Mouse (Mus musculus) neural tube, embryonic 12.5 days (tissue): ENCODE results near the gene Mesp1. TPM values are rescaled to one million over a fixed set of nuclear protein-coding genes. Genes with fewer than 3 reads are reported as not detected.

ENCODE experiments used
- ATAC-seq: fragments of 200-750 bp; cut with Nextera tagmentation; 2 replicates; pipeline ENCODE4 v1.8.0; 2017; ENCODE audit warnings: low read depth, mild to moderate bottlenecking, moderate TSS enrichment, moderate library complexity; ENCODE audit not compliant: low FRiP score
- H3K27ac ChIP-seq: fragments of 300-500 bp; sonication (generic); 2 replicates; pipeline ENCODE4 v1.5.1; 2016
- H3K27me3 ChIP-seq: fragments of 300-500 bp; sonication (generic); replicated peaks from 2 replicates; pipeline ENCODE4 v1.6.1; 2016; ENCODE audit warnings: mild to moderate bottlenecking
- H3K36me3 ChIP-seq: fragments of 300-500 bp; sonication (generic); 2 replicates; pipeline ENCODE4 v1.6.1; 2016; ENCODE audit warnings: mild to moderate bottlenecking
- H3K4me1 ChIP-seq: fragments of 300-500 bp; sonication (generic); 2 replicates; pipeline ENCODE4 v1.6.1; 2016
- H3K4me2 ChIP-seq: fragments of 300-500 bp; sonication (generic); replicated peaks from 2 replicates; pipeline ENCODE4 v1.6.1; 2016; ENCODE audit warnings: mild to moderate bottlenecking
- H3K4me3 ChIP-seq: fragments of 300-500 bp; sonication (generic); 2 replicates; pipeline ENCODE4 v1.5.1; 2016
- H3K9ac ChIP-seq: fragments of 300-500 bp; sonication (generic); 2 replicates; pipeline ENCODE4 v1.6.1; 2016; ENCODE audit warnings: mild to moderate bottlenecking
- H3K9me3 ChIP-seq: fragments of 300-500 bp; sonication (generic); 2 replicates; pipeline ENCODE4 v1.6.1; 2016; ENCODE audit warnings: mild to moderate bottlenecking
- WGBS: fragments of 180-500 bp; shearing (Covaris S2); methylation state at CpG from one replicate; pipeline ENCODE4 v1.1.7; 2016; 5-methylcytosine and 5-hydroxymethylcytosine counted together
- polyA plus RNA-seq: library from polyadenylated mRNA; unstranded; fragments of >200 nt; fragmentation: Nextera tagmentation; extraction: Ambion mirVana; gene quantifications from 2 replicates; pipeline ENCODE4 v1.2.1, GENCODE M21; 2016

Gene Mesp1
- not detected in 2 replicates for polyA plus RNA-seq

DNA sequence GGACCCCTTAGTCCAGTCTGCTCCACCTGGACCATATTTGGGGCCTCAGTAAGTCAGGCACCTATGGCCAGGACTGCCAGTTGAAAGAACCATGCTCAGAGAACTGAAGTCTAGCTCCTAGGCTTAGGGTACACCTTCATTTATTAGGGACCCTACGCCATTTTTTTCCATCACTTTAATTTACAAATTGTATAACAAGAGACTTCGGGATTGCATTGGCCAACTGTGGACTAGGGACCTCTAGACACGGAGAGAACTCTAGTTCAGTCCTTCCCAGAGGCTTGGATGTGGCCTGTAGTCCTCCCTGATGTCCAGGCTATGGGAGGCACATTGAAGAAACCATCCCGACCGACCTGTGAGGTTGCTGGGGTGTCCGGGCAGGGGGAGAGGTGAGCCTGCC is at the start of gene Mesp1:
Mesp1 (minus strand) TSS at position 101 of the 400 bp plus-strand sequence.
- Histone ChIP-seq H3K9me3 (no peaks in the 10 kb centered on the region), H3K27ac (no peak within 1 kb of the TSS), H3K36me3 (no peaks in the 10 kb centered on the region), H3K27me3 (peaks cover 42% of the 10 kb centered on the region), H3K9ac (peak within 1 kb of the TSS; percentile 52), H3K4me2 (peak within 1 kb of the TSS; percentile 78), H3K4me1 (peaks cover 13% of the 10 kb centered on the region), H3K4me3 (peak within 1 kb of the TSS; percentile 42)
- WGBS, result 69% methylated on average over 6 of the region's 6 CpGs
- ATAC-seq, result no peak

DNA sequence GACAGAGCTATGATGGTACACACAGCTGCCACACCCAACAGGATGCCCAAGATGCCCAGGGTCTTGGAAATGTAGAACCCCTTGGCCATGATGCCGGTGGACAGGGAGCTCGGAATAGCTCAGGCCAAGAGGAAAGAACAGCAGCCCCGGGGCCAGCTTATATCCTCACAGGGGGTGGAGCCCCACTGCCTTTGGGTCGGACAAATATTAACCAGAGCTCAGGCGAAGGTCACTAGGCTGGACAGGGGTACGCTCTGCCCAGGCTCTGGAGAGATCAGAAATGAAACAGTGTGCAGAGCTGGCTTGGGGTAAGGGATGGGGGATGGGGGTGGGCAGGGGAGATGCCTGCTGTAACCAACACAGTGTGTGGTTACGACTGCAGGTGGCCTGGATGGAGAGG is 48.6 kb upstream of the Mesp1 start:
- no peak overlapping the region for H3K9ac ChIP-seq
- no peak overlapping the region for H3K27ac ChIP-seq
- WGBS, result 48% methylated on average over 7 of the region's 7 CpGs
- H3K27me3 ChIP-seq, result peaks cover 9% of the 10 kb centered on the region
- no peak for ATAC-seq
- no peaks in the 10 kb centered on the region for H3K4me1 ChIP-seq
- H3K36me3 ChIP-seq, result no peaks in the 10 kb centered on the region
- H3K4me3 ChIP-seq, result no peak overlapping the region
- no peak overlapping the region for H3K4me2 ChIP-seq
- H3K9me3 ChIP-seq, result no peaks in the 10 kb centered on the region

DNA sequence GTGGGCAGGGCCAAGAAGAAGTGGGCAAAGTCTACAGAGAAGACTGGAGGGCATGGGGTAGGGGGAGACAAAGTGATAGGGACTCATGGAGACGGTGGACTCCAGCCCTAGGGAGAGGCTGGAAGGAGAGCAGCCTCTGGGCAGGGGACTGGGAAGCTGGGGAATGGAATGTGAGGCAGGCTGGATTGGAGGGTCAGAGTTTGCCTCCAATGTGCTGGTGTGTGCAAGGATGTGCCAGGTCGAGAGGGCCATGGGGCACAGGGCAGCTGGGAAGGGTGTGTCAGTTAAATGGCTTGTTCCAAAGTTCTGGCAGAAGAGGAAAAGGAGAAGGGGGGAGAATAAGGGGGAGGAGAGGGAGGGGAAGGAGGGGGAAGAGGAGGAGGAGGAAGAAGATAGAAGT is 43.7 kb upstream of the Mesp1 start:
- WGBS, result 83% methylated on average over 2 of the region's 2 CpGs
- Histone ChIP-seq H3K27ac (no peak overlapping the region), H3K4me2 (no peak overlapping the region), H3K4me3 (no peak overlapping the region), H3K4me1 (no peaks in the 10 kb centered on the region), H3K9me3 (no peaks in the 10 kb centered on the region), H3K9ac (no peak overlapping the region), H3K36me3 (no peaks in the 10 kb centered on the region), H3K27me3 (no peaks in the 10 kb centered on the region)
- no peak for ATAC-seq

DNA sequence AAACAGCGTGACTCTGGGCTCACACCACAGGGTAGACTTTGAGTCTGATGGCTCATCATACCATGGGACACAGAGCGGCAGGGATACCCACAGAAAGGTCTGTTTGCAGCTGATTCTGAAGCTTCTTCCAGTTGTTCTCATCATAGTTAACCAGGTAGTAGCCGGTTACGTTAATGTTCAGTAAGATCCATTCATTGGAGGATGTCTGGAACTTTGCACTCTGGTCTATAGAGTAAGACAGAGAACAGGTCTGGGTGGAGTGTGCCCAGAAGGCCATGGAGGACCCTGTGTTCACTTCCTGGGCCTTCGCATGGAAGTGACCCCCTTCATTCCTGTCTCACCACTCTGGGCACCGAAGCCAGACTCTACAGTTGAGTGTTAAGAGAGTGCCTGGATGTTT is 41.6 kb upstream of the Mesp1 start:
- Histone ChIP-seq H3K9ac (no peak overlapping the region), H3K27me3 (no peaks in the 10 kb centered on the region), H3K4me2 (no peak overlapping the region), H3K4me3 (no peak overlapping the region), H3K36me3 (no peaks in the 10 kb centered on the region), H3K27ac (no peak overlapping the region), H3K4me1 (no peaks in the 10 kb centered on the region), H3K9me3 (no peaks in the 10 kb centered on the region)
- ATAC-seq, result no peak
- WGBS, result 95% methylated on average over 6 of the region's 6 CpGs

DNA sequence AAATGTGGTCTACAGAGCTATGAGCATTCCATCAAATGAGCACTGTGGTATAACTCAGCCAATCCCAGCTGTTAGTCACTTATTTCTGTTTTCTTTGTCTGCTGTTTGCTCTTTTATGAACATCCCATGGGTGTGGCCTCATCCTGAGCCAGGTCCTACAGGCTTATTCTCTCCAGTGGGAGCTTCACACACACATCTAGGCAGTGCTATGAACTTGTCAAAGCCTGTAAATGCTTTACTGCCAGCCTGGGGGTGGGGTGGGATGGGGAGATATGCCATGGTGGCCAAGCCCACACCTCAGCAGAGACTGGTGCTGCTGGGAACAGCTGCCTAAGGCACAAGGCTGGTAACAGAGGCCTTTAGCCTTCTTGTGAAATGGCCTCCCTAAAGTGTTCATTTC is 39.4 kb upstream of the Mesp1 start:
- H3K9ac ChIP-seq, result no peak overlapping the region
- no peak for ATAC-seq
- H3K4me1 ChIP-seq, result no peaks in the 10 kb centered on the region
- no peak overlapping the region for H3K27ac ChIP-seq
- H3K9me3 ChIP-seq, result no peaks in the 10 kb centered on the region
- H3K27me3 ChIP-seq, result no peaks in the 10 kb centered on the region
- no peaks in the 10 kb centered on the region for H3K36me3 ChIP-seq
- H3K4me2 ChIP-seq, result no peak overlapping the region
- H3K4me3 ChIP-seq, result no peak overlapping the region

DNA sequence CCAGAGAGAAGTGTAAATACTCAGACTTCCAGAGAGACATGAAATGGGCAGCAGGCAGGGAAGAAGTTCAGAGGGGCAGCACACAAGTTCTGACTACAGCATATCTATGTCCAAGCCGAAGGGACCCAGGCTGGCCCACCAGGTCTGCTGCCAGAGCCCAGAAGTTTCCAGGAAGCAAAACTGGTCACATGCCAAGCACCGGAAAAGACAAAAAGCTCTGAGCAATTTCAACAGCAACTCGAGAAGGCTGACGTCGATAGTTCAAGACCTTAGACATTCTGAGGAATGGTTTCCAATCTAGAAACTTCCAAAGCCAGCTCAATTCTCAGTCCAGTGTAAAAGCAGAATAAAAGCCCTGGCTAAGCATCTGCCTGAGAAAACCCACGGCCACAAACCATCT is 38.0 kb upstream of the Mesp1 start:
- Histone ChIP-seq H3K9me3 (no peaks in the 10 kb centered on the region), H3K4me2 (no peak overlapping the region), H3K4me1 (no peaks in the 10 kb centered on the region), H3K36me3 (no peaks in the 10 kb centered on the region), H3K27ac (no peak overlapping the region), H3K27me3 (no peaks in the 10 kb centered on the region), H3K9ac (no peak overlapping the region), H3K4me3 (no peak overlapping the region)
- ATAC-seq, result no peak
- 86% methylated on average over 6 of the region's 6 CpGs for WGBS

DNA sequence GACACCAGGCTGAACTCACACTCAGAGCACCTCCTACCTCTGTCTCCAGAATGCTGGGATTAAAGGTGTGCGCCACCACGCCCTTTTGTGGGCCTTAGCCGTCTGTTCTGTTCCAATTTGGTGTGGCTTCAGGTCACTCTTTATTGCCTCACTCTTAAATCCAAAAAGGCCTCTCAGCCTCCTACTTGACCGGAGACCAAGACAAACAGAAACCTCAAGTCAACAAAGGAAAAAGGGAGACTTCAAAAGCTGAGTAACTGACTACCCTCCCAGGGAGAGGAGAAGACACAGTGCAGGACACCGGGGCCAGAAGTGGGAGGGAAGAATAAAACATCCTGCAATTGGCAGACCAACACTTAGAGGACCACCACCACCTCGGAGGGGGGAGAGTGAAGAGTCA is 37.6 kb upstream of the Mesp1 start:
- H3K36me3 ChIP-seq, result no peaks in the 10 kb centered on the region
- H3K27me3 ChIP-seq, result no peaks in the 10 kb centered on the region
- no peak overlapping the region for H3K27ac ChIP-seq
- H3K9me3 ChIP-seq, result no peaks in the 10 kb centered on the region
- no peak overlapping the region for H3K9ac ChIP-seq
- no peak overlapping the region for H3K4me2 ChIP-seq
- H3K4me1 ChIP-seq, result no peaks in the 10 kb centered on the region
- ATAC-seq, result no peak
- no peak overlapping the region for H3K4me3 ChIP-seq
- 65% methylated on average over 6 of the region's 6 CpGs for WGBS

DNA sequence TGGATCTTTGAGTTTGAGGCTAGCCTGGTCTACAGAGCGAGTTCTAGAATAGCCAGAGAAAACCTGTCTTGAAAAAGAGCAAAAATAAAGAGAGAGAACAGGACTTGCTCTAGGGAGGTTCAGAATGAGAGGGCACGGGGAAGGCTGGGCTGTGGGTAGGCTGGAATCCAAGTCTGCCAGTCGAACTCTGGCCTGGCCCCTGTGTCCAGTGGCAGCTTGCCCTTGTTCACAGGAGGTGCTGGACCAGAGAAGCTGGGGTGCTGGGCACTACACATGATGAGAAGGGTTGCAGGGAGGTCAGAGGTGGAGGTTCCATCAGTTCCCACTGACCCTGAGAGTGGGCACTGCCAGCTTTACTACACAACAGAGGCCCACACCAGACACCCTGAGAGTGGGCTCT is 34.8 kb upstream of the Mesp1 start:
- Histone ChIP-seq H3K4me3 (no peak overlapping the region), H3K27me3 (no peaks in the 10 kb centered on the region), H3K9me3 (no peaks in the 10 kb centered on the region), H3K4me2 (no peak overlapping the region), H3K27ac (no peak overlapping the region), H3K36me3 (no peaks in the 10 kb centered on the region), H3K9ac (no peak overlapping the region), H3K4me1 (no peaks in the 10 kb centered on the region)
- no peak for ATAC-seq
- 77% methylated on average over 3 of the region's 3 CpGs for WGBS

DNA sequence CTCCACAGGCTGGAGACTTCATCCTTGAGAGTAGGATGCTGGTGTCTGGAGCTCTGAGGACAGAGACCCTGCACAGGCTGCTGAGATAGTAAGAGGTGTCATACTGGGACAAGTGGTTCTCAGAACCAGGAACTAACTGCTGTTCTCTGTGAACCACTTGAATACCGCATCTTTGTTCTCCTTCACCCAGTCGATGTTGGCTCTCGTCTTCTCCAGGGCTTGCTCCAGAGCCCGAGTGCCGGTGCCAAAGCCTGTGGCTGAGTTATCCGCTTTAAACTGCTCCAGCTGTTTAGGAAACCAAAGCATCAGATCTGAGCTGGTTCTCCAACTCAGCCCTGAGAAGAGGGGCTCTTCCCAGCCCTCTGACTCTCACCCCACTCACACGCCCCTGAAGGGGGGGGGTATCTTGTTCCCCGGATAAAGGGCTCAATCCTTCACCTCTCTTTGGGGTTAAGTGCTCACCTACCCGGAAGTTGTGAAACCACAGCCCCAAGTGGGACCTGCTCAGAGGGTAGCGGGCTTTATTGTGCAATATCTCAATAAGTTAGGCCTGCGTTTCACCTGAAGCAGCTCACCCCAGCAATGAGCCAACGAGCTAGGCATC is 28.6 kb upstream of the Mesp1 start:
- Histone ChIP-seq H3K4me1 (no peaks in the 10 kb centered on the region), H3K9ac (no peak overlapping the region), H3K4me2 (no peak overlapping the region), H3K36me3 (no peaks in the 10 kb centered on the region), H3K27ac (no peak overlapping the region), H3K4me3 (no peak overlapping the region), H3K9me3 (no peaks in the 10 kb centered on the region), H3K27me3 (0 out of 2 replicates have a peak, but pooled peaks cover 6% of the 10 kb centered on the region)
- ATAC-seq, result no peak
- 84% methylated on average over 12 of the region's 12 CpGs for WGBS

DNA sequence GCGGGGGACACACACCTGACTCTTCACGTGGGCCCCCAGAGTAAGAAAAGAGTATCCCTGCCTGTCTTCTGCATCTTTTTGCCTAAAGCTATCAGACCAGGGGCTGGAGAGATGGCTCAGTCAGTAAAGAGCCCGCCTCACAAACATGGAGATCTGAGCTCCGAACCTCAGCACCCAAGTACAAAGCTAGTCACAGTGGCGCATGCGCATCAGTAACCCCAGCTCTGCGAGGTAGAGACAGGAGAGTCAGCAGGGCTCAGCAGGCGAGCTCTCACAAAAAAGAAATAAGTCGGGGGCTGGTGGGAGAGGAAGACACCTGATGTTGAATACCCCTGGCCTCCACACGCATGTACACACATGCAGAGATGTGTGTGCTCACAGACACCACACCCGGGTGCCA is 26.4 kb upstream of the Mesp1 start:
- H3K27ac ChIP-seq, result no peak overlapping the region
- H3K4me2 ChIP-seq, result no peak overlapping the region
- no peaks in the 10 kb centered on the region for H3K36me3 ChIP-seq
- no peak overlapping the region for H3K4me3 ChIP-seq
- 54% methylated on average over 11 of the region's 11 CpGs for WGBS
- H3K9me3 ChIP-seq, result no peaks in the 10 kb centered on the region
- H3K4me1 ChIP-seq, result no peaks in the 10 kb centered on the region
- H3K9ac ChIP-seq, result no peak overlapping the region
- ATAC-seq, result no peak
- H3K27me3 ChIP-seq, result 0 out of 2 replicates have a peak, but pooled peaks cover 6% of the 10 kb centered on the region

DNA sequence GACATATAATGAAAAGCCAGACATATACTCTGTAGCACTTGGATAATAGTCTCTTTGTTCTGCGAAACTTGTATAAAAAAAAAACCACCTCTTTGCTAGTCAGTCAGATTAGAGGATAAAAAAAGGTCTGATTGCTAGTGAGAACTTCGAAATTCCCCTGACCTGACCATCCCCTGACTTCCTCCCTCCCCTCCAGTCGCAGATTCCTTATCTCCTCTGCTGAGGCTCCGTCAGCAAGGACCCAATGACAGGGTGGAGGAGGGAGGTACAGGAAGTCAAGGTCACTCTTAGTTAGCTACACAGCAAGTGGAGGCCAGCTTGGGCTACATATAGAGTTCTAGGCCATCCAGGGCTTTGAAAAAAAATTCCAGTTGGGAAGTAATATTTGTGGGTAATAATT is 25.9 kb upstream of the Mesp1 start:
- Histone ChIP-seq H3K9me3 (no peaks in the 10 kb centered on the region), H3K4me1 (no peaks in the 10 kb centered on the region), H3K36me3 (no peaks in the 10 kb centered on the region), H3K27me3 (0 out of 2 replicates have a peak, but pooled peaks cover 6% of the 10 kb centered on the region), H3K9ac (no peak overlapping the region), H3K27ac (no peak overlapping the region), H3K4me3 (no peak overlapping the region), H3K4me2 (no peak overlapping the region)
- no peak for ATAC-seq
- 56% methylated on average over 4 of the region's 4 CpGs for WGBS

DNA sequence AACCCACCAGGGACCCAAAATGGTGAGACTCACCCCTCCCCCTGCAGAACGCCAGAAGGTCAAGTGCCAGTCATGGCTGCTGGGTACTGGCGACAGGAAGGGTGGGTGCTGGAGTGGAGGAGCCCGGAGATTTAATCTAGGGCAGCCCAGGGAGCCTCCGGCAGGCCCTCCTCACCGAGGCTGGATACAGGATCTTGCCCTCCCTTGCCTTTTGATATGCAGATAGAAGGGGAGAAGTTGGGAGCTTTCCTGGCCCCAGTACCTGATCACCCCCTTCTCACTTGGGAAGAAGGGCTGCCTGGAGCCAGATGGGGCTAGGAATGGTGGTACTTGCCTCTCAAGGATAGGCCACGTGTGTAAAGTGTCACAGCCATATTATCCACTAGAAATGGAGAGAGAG is 24.7 kb upstream of the Mesp1 start:
- Histone ChIP-seq H3K4me2 (no peak overlapping the region), H3K27me3 (0 out of 2 replicates have a peak, but pooled peaks cover 6% of the 10 kb centered on the region), H3K9ac (no peak overlapping the region), H3K4me1 (no peaks in the 10 kb centered on the region), H3K4me3 (no peak overlapping the region), H3K36me3 (no peaks in the 10 kb centered on the region), H3K9me3 (no peaks in the 10 kb centered on the region), H3K27ac (no peak overlapping the region)
- ATAC-seq, result no peak
- 6% methylated on average over 6 of the region's 6 CpGs for WGBS

DNA sequence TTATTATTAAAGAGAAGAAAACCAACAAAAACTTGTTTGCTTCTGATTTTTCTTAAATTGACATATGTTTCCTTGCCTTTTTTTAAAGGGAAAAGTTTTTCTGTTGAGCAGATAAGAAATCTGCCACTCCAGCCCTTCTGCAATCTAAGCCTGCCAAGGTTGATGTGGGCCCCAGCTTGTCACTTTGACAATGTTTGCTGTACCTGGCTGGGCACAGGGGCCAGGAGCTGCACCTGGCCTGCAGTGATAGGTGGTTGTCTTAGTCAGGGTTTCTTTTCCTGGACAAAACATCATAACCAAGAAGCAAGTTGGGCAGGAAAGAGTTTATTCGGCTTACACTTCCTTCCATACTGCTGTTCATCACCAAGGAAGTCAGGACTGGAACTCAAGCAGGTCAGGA is 19.8 kb upstream of the Mesp1 start:
- H3K9ac ChIP-seq, result no peak overlapping the region
- H3K4me3 ChIP-seq, result no peak overlapping the region
- no peaks in the 10 kb centered on the region for H3K36me3 ChIP-seq
- no peak for ATAC-seq
- no peaks in the 10 kb centered on the region for H3K9me3 ChIP-seq
- 88% methylated on average over 1 of the region's 1 CpGs for WGBS
- H3K4me2 ChIP-seq, result no peak overlapping the region
- H3K27me3 ChIP-seq, result peaks cover 18% of the 10 kb centered on the region
- 0 out of 2 replicates have a peak, but pooled peaks cover 7% of the 10 kb centered on the region for H3K4me1 ChIP-seq
- no peak overlapping the region for H3K27ac ChIP-seq
